Mouse (Mus musculus) heart, postnatal 0 days (tissue): Measurements from ENCODE around the gene Bmpr1a. TPM values are rescaled to one million over a fixed set of nuclear protein-coding genes. Genes with fewer than 3 reads are reported as not detected.

ENCODE experiments used
- ATAC-seq: fragments of 200-750 bp; cut with Nextera tagmentation; 2 replicates; pipeline ENCODE4 v1.8.0; 2017; ENCODE audit warnings: low read depth, moderate number of reproducible peaks, moderate library complexity; ENCODE audit not compliant: insufficient read depth
- DNase-seq: peaks from one replicate; pipeline ENCODE4 v3.0.0-alpha.2; 2016; ENCODE audit warnings: low spot score
- H3K27ac ChIP-seq: fragments of 300-500 bp; sonication (generic); 2 replicates; pipeline ENCODE4 v1.5.1; 2014; ENCODE audit warnings: low read depth, mild to moderate bottlenecking
- H3K27me3 ChIP-seq: fragments of 300-500 bp; sonication (generic); 2 replicates; pipeline ENCODE4 v1.6.1; 2014; ENCODE audit warnings: low read length, mixed read lengths; ENCODE audit not compliant: control insufficient read depth, insufficient read depth
- H3K36me3 ChIP-seq: fragments of 300-500 bp; sonication (generic); replicated peaks from 2 replicates; pipeline ENCODE4 v1.6.1; 2014; ENCODE audit warnings: low read length, mixed read lengths; ENCODE audit not compliant: control insufficient read depth, insufficient read depth
- H3K4me1 ChIP-seq: fragments of 300-500 bp; sonication (generic); 2 replicates; pipeline ENCODE4 v1.6.1; 2014; ENCODE audit warnings: antibody characterized with exemption; ENCODE audit not compliant: control insufficient read depth, insufficient read depth
- H3K4me2 ChIP-seq: fragments of 300-500 bp; sonication (generic); 2 replicates; pipeline ENCODE4 v1.6.1; 2014; ENCODE audit warnings: low read depth, mild to moderate bottlenecking, low read length, moderate library complexity
- H3K4me3 ChIP-seq: fragments of 300-500 bp; sonication (generic); 2 replicates; pipeline ENCODE4 v1.5.1; 2014; ENCODE audit warnings: low read depth, low read length
- H3K9ac ChIP-seq: fragments of 300-500 bp; sonication (generic); replicated peaks from 2 replicates; pipeline ENCODE4 v1.6.1; 2014; ENCODE audit warnings: low read depth, low read length, mixed read lengths
- H3K9me3 ChIP-seq: fragments of 300-500 bp; sonication (generic); replicated peaks from 2 replicates; pipeline ENCODE4 v1.6.1; 2016; ENCODE audit warnings: low read length; ENCODE audit not compliant: control insufficient read depth
- CTCF ChIP-seq: IDR thresholded peaks from 2 replicates; pipeline ENCODE4 v1.5.1; 2016; ENCODE audit warnings: antibody characterized with exemption, control low read depth, low read depth
- EP300 ChIP-seq: IDR thresholded peaks from 2 replicates; pipeline ENCODE4 v1.6.1; 2016; ENCODE audit warnings: antibody characterized with exemption, low read depth
- WGBS: fragments of 180-500 bp; shearing (Covaris S2); extraction: QIAGEN DNeasy Blood & Tissue Kit; methylation state at CpG from one replicate; pipeline ENCODE4 v1.1.7; 2014; 5-methylcytosine and 5-hydroxymethylcytosine counted together
- polyA plus RNA-seq: library from polyadenylated mRNA; unstranded; fragments of >200 nt; fragmentation: Nextera tagmentation; extraction: Ambion mirVana; gene quantifications from 2 replicates; pipeline ENCODE4 v1.2.1, GENCODE M21; 2015
- total RNA-seq: library from RNA; depleted of rRNA; stranded (reverse); fragments of >200 nt; gene quantifications from 2 replicates; pipeline ENCODE4 v1.2.3, GENCODE M21; 2014; ENCODE audit warnings: low replicate concordance

The Bmpr1a gene
- total and polyA plus RNA-seq, 2 experiments from 2014 or later: 38.6 to 130 TPM

DNA sequence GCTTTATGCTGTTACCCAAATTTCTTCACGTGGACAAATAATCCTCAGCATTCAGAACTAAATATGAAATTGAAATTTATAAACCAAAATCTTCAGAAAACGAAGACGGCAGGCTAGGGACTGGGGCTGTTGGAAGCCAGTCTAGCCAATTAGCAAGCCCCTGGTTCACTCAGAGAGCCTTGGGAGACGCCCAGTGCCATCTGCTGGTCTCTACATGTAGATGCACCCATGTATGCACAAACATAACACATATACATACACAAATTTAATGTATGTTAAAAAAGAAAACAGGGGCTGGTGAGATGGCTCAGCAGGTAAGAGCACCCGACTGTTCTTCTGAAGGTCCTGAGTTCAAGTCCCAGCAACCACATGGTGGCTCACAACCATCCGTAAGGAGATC lies 56.5 kb downstream of the Bmpr1a start:
- DNase-seq: no peak
- WGBS: 95% methylated on average over 6 of the region's 6 CpGs
- no peak overlapping the region for H3K4me2 ChIP-seq
- H3K27ac ChIP-seq: no peak overlapping the region
- no peak for ATAC-seq
- no peaks in the 10 kb centered on the region for H3K27me3 ChIP-seq
- TF ChIP-seq CTCF (0 out of 2 replicates have a peak, but pooled peaks have one; percentile 10), EP300 (no peak)
- peaks cover 7% of the 10 kb centered on the region; the same call in 1 of the 2 replicates for H3K4me1 ChIP-seq
- no peak overlapping the region for H3K9ac ChIP-seq
- no peaks in the 10 kb centered on the region for H3K9me3 ChIP-seq
- peaks cover 31% of the 10 kb centered on the region; the same call in 1 of the 2 replicates for H3K36me3 ChIP-seq
- H3K4me3 ChIP-seq: no peak overlapping the region

GRCm38 (mm10) chr14:34445348-34445747 lies 57.8 kb downstream of the Bmpr1a start:
- WGBS: 91% methylated on average over 3 of the region's 3 CpGs
- Histone ChIP-seq H3K36me3 (peaks cover 35% of the 10 kb centered on the region; the same call in 1 of the 2 replicates), H3K27me3 (no peaks in the 10 kb centered on the region), H3K4me1 (peaks cover 11% of the 10 kb centered on the region; the same call in 1 of the 2 replicates), H3K4me2 (no peak overlapping the region), H3K4me3 (no peak overlapping the region), H3K9ac (no peak overlapping the region), H3K27ac (peak overlapping the region; percentile 43; the same call in 1 of the 2 replicates), H3K9me3 (no peaks in the 10 kb centered on the region)
- no peak for DNase-seq
- TF ChIP-seq CTCF (no peak), EP300 (no peak)
- ATAC-seq: no peak

DNA sequence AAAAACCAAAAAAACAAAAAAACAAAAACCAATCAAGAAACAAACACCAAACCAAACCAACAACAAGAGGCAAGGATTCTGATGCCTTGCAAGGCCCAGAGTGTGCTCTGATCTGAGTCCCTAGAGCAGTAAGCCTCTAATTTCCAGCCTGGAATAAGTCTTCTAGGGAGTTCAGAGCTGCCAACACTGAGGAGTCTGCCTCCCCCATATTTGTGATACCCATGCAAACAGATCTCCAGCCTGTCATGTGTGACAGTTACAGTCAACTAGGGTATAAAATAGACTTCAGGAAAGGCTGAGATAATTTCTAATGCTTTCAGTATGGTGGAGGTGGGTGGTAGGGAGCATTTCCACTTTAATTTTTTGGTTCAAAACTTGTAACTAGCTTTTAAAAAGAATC lies 58.2 kb downstream of the Bmpr1a start:
- Histone ChIP-seq H3K27ac (peak overlapping the region; percentile 43; the same call in 1 of the 2 replicates), H3K4me3 (no peak overlapping the region), H3K36me3 (peaks cover 38% of the 10 kb centered on the region; the same call in 1 of the 2 replicates), H3K9me3 (no peaks in the 10 kb centered on the region), H3K27me3 (no peaks in the 10 kb centered on the region), H3K9ac (no peak overlapping the region), H3K4me2 (no peak overlapping the region), H3K4me1 (peaks cover 8% of the 10 kb centered on the region; the same call in 1 of the 2 replicates)
- DNase-seq (no peak), ATAC-seq (no peak)
- no peak for TF ChIP-seq EP300
- TF ChIP-seq CTCF: no peak

GRCm38 (mm10) chr14:34444368-34444767 lies 58.8 kb downstream of the Bmpr1a start:
- H3K36me3 ChIP-seq: peaks cover 38% of the 10 kb centered on the region; the same call in 1 of the 2 replicates
- WGBS: 68% methylated on average over 5 of the region's 5 CpGs
- ATAC-seq: no peak

DNA sequence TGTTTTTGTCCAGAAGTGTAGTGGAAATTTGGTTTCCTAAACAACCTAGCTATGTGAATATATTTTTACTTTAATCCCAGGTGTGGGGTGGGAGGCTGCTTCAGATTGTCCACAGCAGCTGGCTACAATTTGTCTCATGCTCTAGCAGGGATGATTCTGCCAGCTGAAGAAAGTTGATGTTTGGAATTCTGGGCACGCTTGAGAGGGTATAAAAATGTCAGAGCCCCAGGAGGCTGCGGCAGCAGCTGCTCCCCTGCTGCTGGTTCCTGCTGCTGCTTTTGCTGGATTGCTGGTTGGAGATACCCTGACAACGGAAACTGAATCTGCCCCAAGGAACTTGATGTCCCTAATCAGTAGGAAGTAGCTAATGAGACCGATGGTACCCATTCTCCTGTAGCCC lies 60.6 kb downstream of the Bmpr1a start:
- TF ChIP-seq CTCF (no peak), EP300 (no peak)
- no peak overlapping the region for H3K4me2 ChIP-seq
- H3K27ac ChIP-seq: 0 out of 2 replicates have a peak overlapping the region, but pooled peaks have one; percentile 2
- H3K27me3 ChIP-seq: no peaks in the 10 kb centered on the region
- H3K4me1 ChIP-seq: peaks cover 8% of the 10 kb centered on the region; the same call in 1 of the 2 replicates
- no peak overlapping the region for H3K4me3 ChIP-seq
- 47% methylated on average over 4 of the region's 4 CpGs for WGBS
- H3K9ac ChIP-seq: no peak overlapping the region
- no peaks in the 10 kb centered on the region for H3K9me3 ChIP-seq
- no peak for ATAC-seq
- DNase-seq: no peak
- H3K36me3 ChIP-seq: peaks cover 42% of the 10 kb centered on the region; the same call in 1 of the 2 replicates

More at GRCm38 (mm10) chr14:34444368-34444767, 58.8 kb downstream of the Bmpr1a start:
- DNase-seq: no peak
- H3K27me3 ChIP-seq: no peaks in the 10 kb centered on the region
- peaks cover 8% of the 10 kb centered on the region; the same call in 1 of the 2 replicates for H3K4me1 ChIP-seq
- H3K4me3 ChIP-seq: no peak overlapping the region
- TF ChIP-seq EP300: no peak
- no peak for TF ChIP-seq CTCF
- no peaks in the 10 kb centered on the region for H3K9me3 ChIP-seq
- no peak overlapping the region for H3K27ac ChIP-seq
- H3K9ac ChIP-seq: no peak overlapping the region
- no peak overlapping the region for H3K4me2 ChIP-seq

GRCm38 (mm10) chr14:34440526-34441066 lies 62.5 kb downstream of the Bmpr1a start:
- peak; percentile 46 for DNase-seq
- 43% methylated on average over 3 of the region's 3 CpGs for WGBS
- Histone ChIP-seq H3K36me3 (peaks cover 38% of the 10 kb centered on the region; the same call in 1 of the 2 replicates), H3K4me2 (no peak overlapping the region; the same call in 1 of the 2 replicates), H3K4me3 (no peak overlapping the region), H3K27me3 (no peaks in the 10 kb centered on the region), H3K9me3 (no peaks in the 10 kb centered on the region), H3K27ac (peak overlapping the region; percentile 62), H3K9ac (no peak overlapping the region), H3K4me1 (peaks cover 8% of the 10 kb centered on the region; the same call in 1 of the 2 replicates)
- peak; percentile 57 for ATAC-seq
- no peak for TF ChIP-seq CTCF
- no peak for TF ChIP-seq EP300
